Mouse (Mus musculus) left cerebral cortex, postnatal 14 days (tissue): ENCODE measurements around the gene Dnah12. TPM values are rescaled to one million over a fixed set of nuclear protein-coding genes. Genes with fewer than 3 reads are reported as not detected.
A peak's percentile ranks its signal among the peaks of the same experiment; 100 is the strongest.
"Not testable (repeated sequence)": the region's sequence is repeated elsewhere in the genome, so short reads cannot be mapped to it uniquely, and the experiment has no call there.

ENCODE experiments used
- DNase-seq, 2 experiments: peaks; one replicate each; pipeline ENCODE4 v3.0.0; 2021 to 2022; ENCODE audit warnings: low spot score in 2 of 2, mixed read lengths in 1 of 2
- intact Hi-C: fragments of 180-260 bp; cut with DNase I; formaldehyde crosslinking; loops from one replicate; pipeline ENCODE4 v1.15.1; 2025
- long read RNA-seq, 2 experiments: library from polyadenylated mRNA; stranded (forward); transcript quantifications; one replicate each; pipeline ENCODE4 v2.0.0; 2021
- total RNA-seq, 2 experiments: library from RNA; stranded (reverse); gene quantifications; 2 replicates each; pipeline ENCODE4 v1.2.3; 2021

Dnah12 gene
- total RNA-seq, result under 1 TPM; 0.15 to 0.17 TPM
- long read RNA-seq, experiment 1, result 0 reads
- long read RNA-seq, experiment 2, result 0 reads

- intact Hi-C loops, result no loop called here
- DNase-seq, result no peak
Observed at GRCm38 (mm10) chr14:26692974-26693373, at the start of gene Dnah12. Dnah12 (plus strand) TSS chr14:26693274.

GRCm38 (mm10) chr14:26645989-26646650 is 47.0 kb upstream of the Dnah12 start:
- no peak for DNase-seq
- intact Hi-C loops, result no loop called here

DNA sequence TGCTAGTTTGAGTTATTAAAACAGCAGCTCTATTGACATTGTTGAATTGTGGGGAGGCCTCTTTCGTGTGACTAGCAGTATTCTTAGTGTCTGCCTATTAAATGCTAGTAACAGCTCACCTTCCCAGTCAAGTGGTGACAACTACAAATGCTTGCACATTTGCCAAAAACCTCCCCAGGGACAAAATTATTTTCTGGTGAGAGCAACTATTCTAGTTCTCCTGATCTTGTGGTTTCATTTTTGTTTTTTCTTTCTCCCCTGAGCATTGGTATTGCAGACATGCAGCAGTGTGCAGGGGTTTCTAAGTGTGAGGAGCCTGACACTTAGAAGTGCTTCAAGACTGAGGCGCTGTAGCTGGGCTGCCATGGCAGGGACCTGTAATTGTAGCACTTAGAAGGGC is 45.3 kb upstream of the Dnah12 start:
- intact Hi-C loops, result no loop called here
- no peak for DNase-seq

- no peak for DNase-seq
- intact Hi-C loops, result no loop called here
Observed at GRCm38 (mm10) chr14:26651901-26652300, 41.2 kb upstream of the Dnah12 start.

DNA sequence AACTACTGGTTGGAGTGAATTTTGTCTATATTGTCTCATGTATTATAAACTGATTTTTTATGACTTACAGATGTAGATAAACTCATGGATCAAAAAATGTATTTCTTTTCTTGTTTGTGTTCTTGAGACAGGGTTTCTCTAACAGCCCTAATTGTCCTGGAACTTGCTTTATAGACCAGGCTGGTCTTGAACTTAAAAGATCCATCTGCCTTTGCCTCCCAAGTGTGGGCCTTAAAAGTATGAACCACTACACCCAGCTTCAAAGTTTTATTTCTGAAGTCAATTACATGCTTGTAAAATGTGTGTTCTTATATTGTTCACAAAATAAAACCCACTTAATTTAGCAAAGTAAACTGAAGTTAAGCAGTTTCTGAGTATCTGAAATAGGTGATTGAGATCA is 34.9 kb upstream of the Dnah12 start:
- no peak for DNase-seq
- intact Hi-C loops, result no loop called here

GRCm38 (mm10) chr14:26660233-26660632 is 32.8 kb upstream of the Dnah12 start:
- DNase-seq, result no peak
- intact Hi-C loops, result loop anchor here (10.0 kb wide), 2 partner anchors 255 to 285 kb away; no protein-coding TSS in a partner anchor

GRCm38 (mm10) chr14:26662016-26662415 is 31.1 kb upstream of the Dnah12 start:
- intact Hi-C loops, result loop anchor here (10.0 kb wide), 2 partner anchors 253 to 283 kb away; no protein-coding TSS in a partner anchor
- DNase-seq, result no peak

- intact Hi-C loops, result loop anchor here (10.0 kb wide), 2 partner anchors 252 to 282 kb away; no protein-coding TSS in a partner anchor
- no peak for DNase-seq
Observed at GRCm38 (mm10) chr14:26662488-26662887, 30.6 kb upstream of the Dnah12 start.

GRCm38 (mm10) chr14:26663851-26664250 is 29.2 kb upstream of the Dnah12 start:
- intact Hi-C loops, result loop anchor here (10.0 kb wide), 2 partner anchors 251 to 281 kb away; no protein-coding TSS in a partner anchor
- no peak for DNase-seq

- no peak for DNase-seq
- intact Hi-C loops, result loop anchor here (5.0 to 10.0 kb wide), 3 partner anchors 247 to 429 kb away; no protein-coding TSS in a partner anchor
Observed at GRCm38 (mm10) chr14:26667991-26668370, 25.1 kb upstream of the Dnah12 start.

DNA sequence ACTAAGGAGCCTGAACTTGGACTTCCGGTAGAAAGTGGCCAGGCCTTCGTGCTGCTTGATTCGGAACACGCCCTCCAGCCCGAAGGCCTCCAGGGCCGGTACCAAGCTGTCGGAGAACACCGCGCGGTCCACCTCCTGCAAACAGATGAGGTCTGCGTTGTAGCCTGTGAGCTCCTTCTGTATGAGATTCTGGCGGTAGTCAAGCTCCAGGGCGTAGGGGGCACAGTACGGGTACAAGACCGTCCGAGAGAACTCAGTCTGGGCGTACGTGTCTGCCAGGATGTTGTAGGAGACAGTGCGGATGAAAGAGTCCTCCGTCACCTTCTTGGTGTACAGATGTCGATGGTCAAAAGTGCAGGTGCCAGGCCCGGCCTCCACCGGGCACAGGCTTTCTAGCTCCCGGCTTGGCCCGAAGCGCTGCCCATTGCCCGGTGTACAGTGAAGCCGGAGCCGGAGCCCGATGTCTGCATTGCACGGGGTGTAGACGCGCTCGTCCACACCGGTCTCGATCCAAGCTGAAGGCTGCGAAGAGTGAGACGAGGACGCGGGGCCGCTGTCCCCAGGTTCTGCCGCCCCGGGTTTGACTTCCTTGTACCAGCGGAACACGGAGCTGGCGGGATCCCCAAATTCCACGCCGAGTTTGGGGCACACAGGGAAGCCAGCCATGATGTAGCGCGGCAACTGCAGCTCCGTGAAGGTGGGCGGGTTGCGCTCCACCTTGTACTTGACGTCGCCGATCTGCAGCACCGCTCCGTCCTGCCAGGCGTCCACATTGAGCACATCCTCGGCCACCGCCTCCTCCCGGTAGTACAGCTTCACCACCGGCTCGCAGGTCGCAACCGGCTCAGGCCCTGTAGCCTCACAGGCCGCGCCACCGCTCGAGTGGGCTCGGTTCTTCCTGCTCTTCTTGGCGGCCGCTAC is 24.4 kb upstream of the Dnah12 start:
- intact Hi-C loops, result loop anchor here (5.0 to 10.0 kb wide), 3 partner anchors 246 to 429 kb away; no protein-coding TSS in a partner anchor
- DNase-seq, result peak; percentile 35 to 56

DNA sequence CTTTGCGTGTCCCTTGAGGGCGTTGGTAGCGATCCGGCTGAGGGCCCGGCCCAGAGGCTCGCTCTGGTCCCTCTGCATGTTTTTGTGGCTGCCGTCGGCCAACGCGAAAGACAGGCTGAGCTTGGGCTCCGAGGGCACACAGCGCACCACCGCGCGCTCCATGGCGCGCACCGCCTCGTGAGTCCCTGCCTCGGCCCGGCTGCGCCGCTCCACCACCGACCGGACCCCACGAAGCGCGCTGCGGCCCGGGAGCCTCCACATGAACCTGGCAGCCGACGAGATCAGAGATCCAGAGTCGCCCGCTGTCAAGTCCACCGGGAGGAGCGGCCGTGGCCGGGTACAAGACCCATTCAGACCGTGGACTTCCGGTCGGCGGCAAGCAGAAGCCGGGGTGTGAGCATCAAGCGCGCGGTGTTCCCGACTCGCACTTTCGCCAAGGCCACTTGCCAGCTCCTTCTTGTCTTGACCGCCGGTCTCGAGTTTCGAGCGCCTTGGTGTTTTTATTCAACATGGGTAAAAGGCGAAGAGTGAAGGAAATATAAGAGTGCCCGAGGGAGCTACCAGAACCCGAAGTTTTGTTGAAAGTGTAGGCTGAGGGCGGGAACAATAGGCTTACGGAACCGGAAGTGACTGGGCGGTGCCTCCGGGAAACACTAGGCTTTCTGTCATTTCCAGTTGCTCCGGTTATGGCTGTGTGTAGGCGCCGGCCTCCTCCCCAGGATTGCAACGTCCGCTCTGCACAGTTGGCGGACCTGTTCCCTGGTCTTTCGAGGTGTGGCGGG is 23.6 kb upstream of the Dnah12 start, which contains the start of gene Pde12:
Gene Pde12, minus strand, starts transcription at position 592 of the 782 bp plus-strand sequence.
- peak; percentile 83 to 88 for DNase-seq
- intact Hi-C loops, result loop anchor here (5.0 to 10.0 kb wide), 4 partner anchors 245 to 428 kb away; no protein-coding TSS in a partner anchor

DNA sequence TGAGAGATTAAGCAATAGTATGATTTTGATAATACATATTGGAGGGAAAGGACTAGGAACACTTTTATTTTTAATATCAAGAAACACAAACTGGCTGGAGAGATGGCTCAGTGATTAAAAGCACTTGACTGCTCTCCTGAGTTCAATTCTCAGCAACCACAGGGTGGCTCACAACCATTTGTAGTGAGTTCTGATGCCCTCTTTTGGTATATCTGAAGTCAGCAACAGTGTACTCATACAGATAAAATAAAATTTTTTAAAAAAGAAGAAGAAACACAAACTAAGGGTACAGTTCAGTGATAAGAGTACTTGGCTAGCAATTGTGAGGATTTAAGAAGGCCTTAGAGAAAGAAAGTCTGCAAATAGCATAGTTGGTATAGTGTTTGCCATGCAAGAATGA is 22.1 kb upstream of the Dnah12 start:
- intact Hi-C loops, result loop anchor here (10.0 kb wide), 1 partner anchor 354 kb away; no protein-coding TSS in a partner anchor
- no peak for DNase-seq

- not testable (repeated sequence) for DNase-seq
- intact Hi-C loops, result loop anchor here (10.0 kb wide), 1 partner anchor 353 kb away; no protein-coding TSS in a partner anchor
Observed at GRCm38 (mm10) chr14:26671870-26672615, 21.0 kb upstream of the Dnah12 start.

- intact Hi-C loops, result loop anchor here (10.0 kb wide), 1 partner anchor 350 kb away; no protein-coding TSS in a partner anchor
- DNase-seq, result not testable (repeated sequence)
Observed at GRCm38 (mm10) chr14:26674476-26675169, 18.5 kb upstream of the Dnah12 start.

GRCm38 (mm10) chr14:26675371-26675770 is 17.7 kb upstream of the Dnah12 start:
- DNase-seq, result no peak
- intact Hi-C loops, result loop anchor here (10.0 kb wide), 1 partner anchor 349 kb away; no protein-coding TSS in a partner anchor

DNA sequence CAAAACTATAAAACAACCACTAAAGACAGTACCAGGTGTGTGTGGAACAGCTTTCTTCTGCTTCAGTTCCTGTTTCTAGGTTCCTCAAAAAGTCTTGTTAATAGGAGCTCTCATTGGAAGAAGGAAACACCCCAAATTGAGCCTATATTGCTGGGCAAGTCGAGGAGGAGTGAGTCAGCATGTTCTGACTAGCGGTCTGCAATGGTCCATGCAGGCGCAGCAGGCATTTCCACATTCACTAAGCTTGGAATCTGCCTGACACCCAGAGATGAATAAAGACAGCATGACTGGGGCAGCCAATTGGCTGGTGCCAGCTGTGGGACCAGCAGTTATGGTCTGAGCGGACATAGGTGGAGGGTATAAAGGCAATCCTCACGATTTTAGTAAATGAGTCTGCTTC is 17.3 kb upstream of the Dnah12 start:
- DNase-seq, result no peak
- intact Hi-C loops, result loop anchor here (10.0 kb wide), 1 partner anchor 349 kb away; no protein-coding TSS in a partner anchor

- intact Hi-C loops, result no loop called here
- no peak for DNase-seq
Observed at GRCm38 (mm10) chr14:26690727-26691126, 2.3 kb upstream of the Dnah12 start.
